Mouse (Mus musculus): Measurements from ENCODE around the gene Klhl33.
"Not testable (repeated sequence)": the region's sequence is repeated elsewhere in the genome, so short reads cannot be mapped to it uniquely, and the experiment has no call there.

Gene Klhl33

DNA sequence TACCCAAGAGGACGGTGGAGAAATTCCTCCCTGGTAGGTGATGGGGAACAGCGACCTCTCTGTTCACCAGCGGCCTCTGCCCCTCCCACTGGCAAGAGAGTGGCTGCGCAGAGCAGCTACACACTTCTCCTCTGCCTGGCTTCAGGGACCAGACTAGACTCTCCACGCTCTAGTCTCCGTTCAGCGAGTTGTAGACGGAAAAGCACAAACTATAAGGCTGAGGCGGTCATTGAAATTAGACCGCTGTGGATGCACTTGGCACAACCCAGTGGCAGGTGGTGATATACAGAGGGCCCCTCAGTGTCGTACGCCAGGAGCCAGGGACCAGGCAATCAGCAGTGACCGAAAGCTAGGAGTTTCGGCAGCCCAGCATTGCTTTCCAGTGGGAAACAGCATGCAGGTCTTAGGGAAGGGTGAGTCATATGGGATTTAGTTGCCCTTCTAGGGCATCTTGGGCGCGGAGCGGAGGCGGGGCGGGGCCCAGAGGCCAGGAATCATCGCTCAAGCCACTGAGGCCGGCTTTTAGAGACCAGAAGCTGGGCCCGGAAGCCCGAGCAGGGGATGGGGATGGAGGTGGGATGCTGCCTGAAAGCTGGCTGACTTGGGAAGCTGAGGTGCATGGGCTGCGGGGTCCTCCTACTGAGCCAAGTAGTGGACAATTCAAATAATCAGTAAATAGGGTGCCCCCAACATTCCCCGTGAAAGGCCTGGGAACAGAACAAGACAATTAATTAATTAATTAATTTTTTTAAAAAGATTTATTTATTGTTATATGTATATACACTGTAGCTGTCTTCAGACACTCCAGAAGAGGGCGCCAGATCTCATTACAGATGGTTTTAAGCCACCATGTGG, 6.9 kb upstream of the Klhl33 start:
- DNase-seq (ENCODE audit: low spot score): no peak

DNA sequence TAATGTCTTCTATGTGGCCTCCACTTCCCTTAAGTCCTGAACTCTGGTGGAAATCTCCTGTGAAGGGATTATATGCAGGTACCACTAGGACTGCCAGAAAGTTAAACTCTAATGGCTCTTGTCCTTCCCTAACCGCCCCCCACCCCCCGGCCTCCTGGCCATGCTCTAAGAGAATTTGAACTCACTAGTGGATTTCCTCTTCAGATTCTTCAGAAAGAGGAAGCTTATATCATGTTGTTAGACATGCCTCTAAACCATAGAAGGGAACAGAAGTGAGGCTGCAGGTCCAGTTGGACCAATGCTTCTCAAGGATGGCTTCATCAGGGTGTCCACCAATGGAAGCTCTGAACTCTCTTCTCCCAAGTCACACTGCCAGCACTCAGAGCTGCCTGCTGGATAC, 685 bp upstream of the Klhl33 start:
- DNase-seq (ENCODE audit: low spot score): not testable (repeated sequence)

DNA sequence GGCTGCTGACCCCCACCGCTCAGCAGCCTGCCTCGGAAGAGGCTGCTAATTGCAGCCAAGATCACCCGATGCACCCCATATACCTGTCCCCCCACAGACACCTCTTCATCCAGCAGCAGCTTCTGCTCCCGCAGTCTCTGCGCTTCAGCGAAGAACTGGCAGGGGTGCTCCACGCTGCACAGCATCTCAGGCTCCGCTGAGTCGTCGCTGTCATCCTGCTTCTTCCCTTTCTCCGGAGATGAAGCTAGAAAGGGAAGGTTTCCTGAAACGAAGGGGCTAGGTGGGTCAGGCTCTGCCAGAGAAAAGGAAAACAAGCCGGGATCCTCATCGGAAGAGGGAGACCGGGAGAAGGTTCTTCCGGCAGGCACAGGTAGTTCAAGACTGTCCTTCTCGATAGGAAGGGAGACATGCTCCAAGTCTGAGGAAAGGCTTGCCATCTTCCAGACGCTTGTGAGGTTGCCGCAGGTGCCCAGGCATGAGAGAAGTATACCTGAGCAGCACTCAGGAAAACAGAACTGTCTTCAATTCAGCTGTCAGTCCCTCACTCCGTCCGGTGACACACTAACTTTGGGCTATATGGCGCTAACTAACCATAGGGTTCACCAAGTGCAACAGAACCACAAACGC, 447 bp downstream of the Klhl33 start:
- DNase-seq (ENCODE audit: low spot score): no peak

DNA sequence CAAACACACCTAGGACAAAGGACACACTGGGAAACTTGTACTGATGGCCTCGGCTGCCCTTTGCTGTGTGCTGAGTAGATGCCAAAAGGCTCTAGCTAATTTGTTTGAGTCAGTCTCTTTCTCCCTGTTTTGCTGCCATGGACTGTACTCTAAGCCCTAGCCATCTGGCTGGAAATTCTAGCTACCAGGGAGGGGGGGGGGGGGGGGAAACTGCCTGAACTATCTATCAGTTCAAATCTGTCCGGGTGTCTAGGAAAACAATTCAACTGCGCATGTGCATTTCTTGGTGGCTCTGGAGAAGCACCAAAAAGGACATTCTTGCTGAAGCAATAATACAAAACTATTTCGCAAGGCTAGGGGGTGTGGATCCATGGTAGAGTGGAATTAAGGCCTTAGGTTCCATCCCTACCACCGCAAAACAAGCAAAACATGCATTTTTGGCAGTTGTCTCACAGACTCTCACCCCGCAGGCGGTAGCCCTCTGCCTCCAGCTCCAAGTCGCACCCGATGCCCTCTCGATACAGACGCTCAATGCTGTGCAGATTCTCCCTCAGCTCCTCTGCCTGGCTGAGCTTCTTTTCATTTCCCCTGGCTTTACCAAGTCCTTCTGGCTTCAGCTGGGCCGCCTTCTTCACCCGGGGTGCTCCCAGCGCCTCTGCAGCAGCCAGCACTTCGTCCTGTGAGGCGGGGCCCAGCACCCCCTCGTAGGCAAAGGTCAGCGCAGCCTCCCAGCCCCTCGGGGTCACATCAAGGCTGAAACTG, 1.1 kb downstream of the Klhl33 start:
- DNase-seq (ENCODE audit: low spot score): no peak

DNA sequence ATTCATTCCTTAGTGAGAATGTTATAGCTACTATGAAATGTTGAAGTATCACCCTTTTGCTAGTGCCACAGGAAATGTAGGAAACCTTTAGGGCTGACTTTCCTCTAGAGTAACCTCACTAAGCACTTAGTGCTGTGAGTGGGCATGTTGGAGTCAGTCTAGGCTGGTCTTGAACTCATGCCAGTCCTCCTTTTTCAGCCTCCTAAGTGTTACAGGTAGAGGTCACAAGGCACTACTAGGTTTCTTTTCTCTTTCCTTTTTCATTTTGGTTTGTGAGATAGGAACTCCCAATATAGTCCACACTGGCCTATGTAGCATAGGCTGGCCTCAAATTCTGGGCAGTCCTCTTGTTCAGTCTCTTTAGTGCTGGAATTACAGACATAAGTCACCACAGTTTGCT, 1.9 kb downstream of the Klhl33 start:
- DNase-seq (ENCODE audit: low spot score): no peak

DNA sequence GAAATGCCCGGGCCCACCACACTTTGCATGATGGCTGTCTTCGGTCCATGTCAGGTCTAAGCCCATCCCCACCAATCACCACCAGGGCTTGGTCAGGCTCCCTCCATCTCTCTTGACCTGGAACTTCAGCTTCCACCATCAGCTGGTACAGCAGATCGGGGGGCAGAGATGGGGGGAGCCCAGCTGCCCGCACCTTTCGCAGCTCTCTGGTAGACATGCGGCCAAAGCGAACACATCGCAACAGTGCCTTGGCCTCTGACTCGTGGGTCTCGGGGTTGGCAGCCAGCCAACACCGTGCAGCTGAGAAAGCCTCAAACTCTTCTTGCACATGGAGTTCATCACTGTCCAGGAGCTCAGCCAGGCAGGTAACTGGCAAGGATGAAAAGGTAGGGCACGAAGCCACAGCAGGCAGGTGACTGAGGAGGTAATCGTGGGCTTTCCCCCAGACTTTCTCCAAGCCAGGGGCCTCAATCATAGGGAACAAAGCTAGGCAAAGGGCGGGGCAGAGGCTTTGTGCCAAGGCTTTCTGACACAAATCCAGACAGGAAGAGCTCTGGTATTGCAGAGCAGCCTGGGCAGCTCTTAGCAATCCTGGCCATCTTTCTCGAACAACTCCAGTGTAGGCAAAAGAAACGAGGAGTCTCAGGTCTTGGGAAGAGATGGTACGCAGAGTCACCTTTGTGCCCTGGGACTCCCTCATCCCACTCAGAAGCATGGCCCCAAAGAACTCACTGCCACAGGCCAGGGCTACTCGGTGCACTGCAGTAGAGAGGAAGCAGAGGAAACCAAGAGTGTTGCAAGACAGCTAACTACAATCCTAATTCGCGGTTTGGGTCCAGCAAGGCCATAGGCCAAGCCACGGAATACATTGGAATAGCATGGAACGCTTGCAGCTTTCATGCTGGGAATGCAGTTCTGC, 4.5 kb downstream of the Klhl33 start:
- DNase-seq (ENCODE audit: low spot score): no peak

DNA sequence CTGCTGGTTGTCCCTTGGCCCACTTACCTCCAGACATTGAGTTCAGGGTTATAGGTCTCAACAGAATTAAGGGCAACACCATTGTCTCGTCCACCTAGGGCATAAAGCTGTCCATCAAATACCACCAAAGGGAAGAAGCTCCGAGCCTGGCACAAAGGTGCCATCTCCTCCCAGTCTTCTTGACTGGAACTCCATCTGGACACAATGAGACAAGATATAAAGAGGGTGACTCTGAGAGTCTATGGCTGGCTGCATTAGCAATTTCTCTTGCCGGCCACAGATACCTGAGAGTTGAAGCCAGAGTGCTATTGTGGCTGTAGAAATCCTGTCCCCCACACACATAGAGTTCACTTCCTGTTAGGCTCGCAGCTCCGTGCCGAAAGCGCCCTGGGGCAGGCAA, 5.2 kb downstream of the Klhl33 start:
- DNase-seq (ENCODE audit: low spot score): no peak

DNA sequence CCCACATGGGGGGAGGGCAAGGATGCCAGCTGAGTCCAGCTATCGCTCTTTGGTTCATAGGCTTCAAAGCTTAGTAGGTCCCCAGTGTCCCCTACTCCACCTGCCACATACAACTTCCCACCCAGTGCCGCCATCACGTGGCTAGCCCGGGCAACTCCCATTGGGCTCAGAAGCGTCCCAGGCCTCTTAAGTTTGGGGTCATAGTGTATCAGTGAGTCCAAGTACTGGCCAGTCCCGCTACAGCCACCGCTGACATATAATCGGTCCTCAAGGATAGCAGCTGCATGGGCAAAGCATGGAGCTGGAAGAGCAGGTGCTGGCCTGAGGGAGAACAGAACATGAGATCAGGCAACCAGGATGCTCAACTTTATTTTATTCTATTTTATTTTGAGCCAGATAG, 5.7 kb downstream of the Klhl33 start:
- no peak for DNase-seq (ENCODE audit: low spot score)

DNA sequence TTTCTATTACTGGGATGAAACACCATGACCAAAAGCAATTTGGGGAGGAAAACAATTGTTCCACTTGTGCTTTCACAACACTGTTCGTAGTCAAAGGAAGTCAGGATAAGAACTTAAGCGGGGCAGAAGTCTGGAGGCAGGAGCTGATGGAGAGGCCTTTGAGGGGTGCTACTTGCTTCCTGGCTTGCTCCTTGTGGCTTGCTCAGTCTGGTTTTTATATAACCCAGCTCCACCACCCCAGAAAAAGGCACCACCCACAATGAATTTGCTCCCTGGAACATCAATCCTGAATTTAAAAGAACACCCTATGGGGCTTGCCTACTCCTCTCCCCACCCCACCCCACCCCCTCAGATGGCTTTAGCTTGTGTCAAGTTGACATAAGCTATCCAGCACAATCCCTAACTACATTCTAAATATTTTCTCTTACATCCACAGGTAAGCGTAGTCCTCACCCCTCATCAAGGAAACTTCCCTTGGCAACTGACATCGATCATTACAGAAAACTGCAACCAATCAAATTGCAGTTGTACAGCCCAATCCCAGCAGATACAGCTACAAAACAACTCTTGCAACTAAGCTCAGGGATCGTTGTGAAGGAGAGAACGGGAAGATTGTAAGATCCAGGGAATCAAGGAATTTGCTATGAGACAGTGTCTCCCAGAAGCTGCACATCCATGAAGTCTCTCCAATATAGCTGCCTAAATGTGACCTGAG, 20.9 kb downstream of the Klhl33 start:
- no peak for DNase-seq (ENCODE audit: low spot score)

DNA sequence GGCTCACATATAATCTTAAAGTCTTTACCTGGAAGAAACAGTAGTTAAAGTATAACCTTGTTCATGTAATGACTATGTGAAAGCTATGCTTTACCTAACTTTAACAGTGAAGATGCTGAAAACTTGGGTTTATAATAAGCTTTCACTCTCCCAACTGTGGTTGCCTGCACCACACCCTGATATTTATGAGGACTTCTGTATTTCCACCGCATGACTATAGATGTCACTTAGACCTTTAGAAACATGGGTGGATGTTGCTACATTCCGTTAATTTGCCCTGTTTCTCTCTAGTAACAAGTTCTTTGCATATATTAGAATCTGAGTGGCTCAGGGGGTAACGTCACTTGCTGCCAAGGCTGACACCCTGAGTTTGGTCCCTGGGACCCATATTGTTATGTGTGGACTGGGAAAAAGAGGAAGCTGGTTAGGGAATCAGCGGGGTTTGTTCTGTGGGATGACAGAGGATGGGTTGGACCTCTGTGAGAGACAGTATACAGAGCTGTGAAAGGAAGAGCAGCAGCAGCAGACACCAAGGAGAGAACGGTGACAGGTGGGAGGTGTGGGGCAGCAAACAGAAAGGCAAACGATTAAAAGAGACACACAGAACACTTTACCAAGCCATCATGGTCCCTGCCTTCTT, 21.6 kb downstream of the Klhl33 start:
- DNase-seq (ENCODE audit: low spot score): no peak

DNA sequence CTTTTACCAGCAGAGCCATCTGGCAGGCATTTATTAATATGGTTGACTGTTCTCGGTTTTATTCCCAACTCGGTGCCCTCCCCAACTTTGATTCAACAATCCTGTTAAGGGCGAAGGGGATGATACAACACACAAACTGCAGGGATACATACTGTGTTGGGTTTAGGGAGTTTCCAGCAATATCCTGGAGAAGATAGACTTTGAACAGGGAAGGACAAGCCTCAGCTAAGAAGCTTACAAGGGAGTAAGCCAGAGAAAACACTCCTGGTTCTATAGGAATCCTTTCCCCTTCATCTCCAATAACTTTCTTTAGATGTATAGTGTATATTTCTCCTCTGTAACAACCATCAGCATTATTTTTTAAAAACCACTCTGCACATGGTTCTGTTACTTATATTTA, 22.1 kb downstream of the Klhl33 start:
- DNase-seq (ENCODE audit: low spot score): no peak

DNA sequence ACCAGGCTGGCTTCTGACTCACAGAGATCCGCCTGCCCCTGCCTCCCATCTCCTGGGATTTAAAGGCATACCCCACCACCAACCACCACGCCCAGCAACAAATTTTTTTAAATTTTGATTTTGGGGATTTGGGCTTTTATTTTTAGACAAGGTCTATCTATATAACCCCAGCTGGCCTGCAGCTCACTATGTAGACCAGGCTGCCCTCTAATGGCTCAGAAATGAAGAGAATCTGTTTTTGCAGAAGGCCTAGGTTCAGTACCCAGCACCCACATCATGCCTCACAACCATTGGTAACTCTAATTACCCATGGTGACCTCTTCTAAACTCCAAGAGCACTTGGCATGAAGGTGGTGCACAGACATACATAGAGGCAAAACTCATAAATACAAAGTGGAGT, 26.0 kb downstream of the Klhl33 start:
- DNase-seq (ENCODE audit: low spot score): no peak

DNA sequence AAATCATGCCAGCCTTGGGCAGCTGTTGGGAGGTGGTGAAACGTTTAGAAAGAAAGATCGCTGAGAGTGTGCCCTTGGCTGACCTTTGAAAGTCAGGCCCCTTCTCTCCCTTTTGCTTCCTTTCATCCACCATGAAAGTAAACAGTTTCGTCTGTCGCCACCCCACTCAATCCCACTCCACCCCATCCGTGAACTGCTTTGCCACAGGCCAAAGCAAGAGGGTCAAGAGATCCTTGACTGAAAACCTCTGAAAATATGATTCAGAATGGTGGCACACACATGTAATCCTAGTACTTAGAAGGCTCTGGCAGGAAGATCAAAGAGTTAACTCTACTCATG, 26.5 kb downstream of the Klhl33 start:
- no peak for DNase-seq (ENCODE audit: low spot score)

DNA sequence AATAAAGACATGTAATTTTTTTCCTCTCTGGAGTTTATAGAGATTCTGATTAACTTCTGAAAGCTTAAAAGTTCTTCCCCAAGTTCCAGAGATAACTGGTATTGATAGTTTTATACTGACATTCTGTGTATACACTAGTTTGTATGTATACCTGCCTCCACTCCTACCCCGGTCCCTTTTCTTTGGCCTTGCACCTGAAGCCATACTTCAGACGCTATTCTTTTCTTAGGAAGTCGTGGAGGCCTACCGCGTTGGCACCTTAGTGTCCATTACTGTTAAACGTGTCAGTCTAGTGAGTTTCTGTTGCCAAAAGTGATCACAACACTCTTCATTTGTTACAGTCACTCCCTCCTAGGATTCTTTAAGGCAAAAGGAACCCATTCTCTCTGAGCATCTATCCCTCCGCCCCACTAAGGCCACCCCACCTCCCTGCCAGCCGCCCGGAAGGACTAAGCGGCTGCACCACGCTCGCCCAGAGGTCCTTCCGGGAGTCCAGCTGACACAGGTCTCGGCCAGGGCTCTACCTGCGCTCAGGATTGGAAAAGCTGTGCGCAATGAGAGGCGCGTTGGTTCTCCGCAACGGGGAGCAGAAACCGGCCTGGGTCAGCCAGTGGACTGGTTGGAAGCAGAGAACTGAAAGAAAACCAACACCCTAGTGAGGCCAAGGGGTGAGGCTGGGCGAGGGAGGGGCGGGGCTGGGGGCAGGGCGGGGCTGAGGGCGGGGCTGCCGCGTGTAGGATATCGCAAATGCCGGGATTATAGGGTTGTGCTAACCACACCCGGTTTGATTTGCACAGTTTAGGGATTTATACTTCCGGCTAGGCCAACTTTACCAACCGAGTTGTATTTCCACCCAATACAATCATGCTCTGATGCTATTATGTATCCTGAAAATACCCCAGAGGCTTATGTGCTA, 27.2 kb downstream of the Klhl33 start, which contains the start of gene Tep1:
Gene Tep1 (minus strand): TSS at position 672 of the 916 bp plus-strand sequence.
- peak; percentile 63 for DNase-seq (ENCODE audit: low spot score)

DNA sequence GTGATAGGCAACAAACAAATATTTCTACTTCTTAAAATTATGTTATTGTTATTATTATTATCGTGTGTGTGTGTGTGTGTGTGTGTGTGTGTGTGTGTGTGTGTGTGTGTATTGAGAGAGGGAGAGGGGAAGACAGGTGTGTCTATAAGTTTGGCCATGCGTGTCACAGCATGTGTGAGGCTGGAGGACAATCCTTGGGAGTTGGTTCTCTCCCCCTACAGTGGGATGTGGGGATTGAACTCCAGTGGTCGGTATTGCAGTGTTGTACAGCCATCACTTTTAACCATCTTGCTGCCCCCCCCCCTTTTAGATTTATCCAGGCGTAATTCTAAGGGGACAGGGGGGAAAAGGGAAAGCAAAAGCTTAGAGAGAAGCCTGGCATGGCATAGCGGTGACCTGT, 28.7 kb downstream of the Klhl33 start:
- DNase-seq (ENCODE audit: low spot score): no peak

DNA sequence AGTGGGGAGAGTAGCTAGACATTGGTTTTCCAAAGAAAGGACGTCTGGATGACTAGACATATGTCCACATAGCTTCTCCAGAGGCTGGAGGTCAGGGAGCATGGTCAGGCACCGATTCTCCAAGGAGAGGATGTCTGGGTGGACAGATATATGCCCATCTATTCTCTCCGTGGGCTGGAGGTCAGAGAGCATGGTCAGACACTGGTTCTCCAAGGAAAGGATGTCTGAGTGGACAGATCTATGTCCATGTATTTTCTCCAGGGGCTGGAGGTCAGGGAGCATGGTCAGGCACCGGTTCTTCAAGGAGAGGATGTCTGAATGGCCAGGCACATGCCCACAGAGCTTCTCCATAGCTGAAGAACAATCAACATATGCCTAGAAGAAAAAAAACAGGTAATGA, 29.1 kb downstream of the Klhl33 start:
- no peak for DNase-seq (ENCODE audit: low spot score)

DNA sequence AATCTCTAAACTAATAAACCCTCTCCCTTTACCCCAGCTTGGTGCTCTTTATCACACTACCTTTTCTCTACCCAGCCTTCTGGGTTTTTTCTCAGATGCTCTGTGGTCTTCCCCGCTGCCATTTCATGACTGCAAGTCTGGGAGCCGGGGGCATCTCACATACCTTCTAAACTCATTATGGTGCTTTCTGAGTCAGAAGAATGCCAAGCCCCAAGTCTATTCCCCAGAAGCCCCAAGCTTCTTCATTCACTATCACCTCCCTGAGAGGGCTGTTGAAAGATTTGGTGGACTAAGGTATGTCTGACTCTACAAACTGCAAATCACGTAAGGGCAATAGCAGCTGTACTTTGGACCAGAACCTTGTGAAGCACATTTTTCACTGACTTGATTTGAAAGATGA, 30.3 kb downstream of the Klhl33 start:
- no peak for DNase-seq (ENCODE audit: low spot score)

DNA sequence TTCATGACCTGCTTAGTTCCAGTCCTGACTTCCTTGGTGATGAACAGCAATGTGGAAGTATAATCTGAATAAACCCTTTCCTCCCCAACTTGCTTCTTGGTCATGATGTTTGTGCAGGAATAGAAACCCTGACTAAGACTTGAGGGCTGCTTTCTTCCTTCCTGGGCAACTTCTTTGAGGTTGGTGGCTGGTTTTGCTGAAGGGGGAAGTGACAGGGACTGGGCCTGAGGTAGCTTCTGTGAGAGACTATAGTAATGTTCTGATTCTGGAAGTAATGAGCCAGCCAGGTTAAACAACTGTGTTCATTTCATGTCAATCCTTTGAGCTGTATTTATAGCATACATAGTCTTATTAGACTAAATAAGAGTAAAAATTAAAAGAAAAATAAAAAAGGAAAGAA, 32.3 kb downstream of the Klhl33 start:
- not testable (repeated sequence) for DNase-seq (ENCODE audit: low spot score)

DNA sequence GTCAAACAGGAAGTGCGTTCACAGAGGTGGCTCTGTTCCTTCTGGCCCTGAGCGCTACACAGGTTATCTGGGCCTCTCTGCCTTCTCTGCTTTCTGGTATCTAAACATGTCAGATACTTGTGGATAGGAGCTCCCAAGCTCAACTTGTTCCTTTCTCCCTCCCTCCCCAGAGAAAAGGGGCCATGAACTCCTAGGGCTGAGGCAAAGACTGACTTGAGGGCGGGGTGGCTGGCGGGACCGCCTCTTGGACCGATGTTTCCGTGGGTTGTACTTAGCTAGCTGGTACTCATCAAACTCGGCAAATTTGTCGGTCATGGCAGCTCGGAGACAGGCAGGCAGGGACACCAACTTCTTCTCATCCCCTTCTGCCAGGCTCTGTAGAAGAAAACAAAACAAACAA, 34.7 kb downstream of the Klhl33 start:
- no peak for DNase-seq (ENCODE audit: low spot score)

DNA sequence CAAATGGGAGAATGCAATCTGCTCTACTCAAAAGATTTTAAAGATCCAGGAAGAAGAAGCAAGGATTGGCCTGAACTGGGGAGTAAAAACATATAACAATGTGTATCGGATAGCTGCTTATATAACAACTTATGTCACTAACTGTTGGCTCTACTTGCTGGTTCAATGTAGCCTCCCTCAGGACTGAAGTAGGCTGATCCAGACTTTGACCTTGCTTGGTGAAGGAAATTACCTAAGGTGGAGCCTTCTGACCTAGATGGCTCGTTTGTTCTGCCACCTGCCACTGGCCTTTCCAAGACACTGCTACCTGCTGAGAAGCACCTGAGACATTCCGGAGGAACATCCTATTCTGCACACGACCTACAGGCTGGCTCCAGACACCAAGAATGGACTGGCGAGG, 41.5 kb downstream of the Klhl33 start:
- no peak for DNase-seq (ENCODE audit: low spot score)
